Mouse (Mus musculus): ENCODE results near the gene Gm10944. TPM values are rescaled to one million over a fixed set of nuclear protein-coding genes. Genes with fewer than 3 reads are reported as not detected.

The Gm10944 gene
- not detected in 2 replicates for polyA plus RNA-seq (2012; rRNA removed)

DNA sequence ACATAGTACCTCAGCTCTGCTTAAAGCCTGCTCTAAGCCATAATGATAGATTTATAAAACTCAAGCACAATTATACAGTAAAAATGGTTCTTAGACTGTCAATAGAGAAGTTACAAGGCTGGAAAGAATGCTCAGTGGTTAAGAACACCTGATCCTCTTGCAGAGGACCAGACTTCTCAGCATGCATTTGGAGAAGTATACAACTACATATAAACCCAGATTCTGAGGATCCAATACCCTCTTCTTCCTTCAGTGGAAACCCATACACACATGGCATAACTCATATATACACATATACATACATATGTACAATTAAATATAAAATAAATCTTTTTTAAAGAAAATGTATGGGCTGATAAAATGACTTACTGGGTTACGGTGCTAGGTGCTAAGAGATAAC lies at the start of gene Gm10944:
Gm10944 (plus strand) TSS at position 301 of the 400 bp plus-strand sequence.
- TF ChIP-seq CTCF (IDR thresholded peaks at IDR 0.05; ENCODE audit: borderline replicate concordance, control insufficient read depth, extremely low read depth, insufficient read depth, low read length, poor library complexity), result no peak
- no peak for TF ChIP-seq POLR2A (IDR thresholded peaks at IDR 0.05; ENCODE audit: control insufficient read depth, extremely low read depth, insufficient read depth, low read length, poor library complexity)
- Histone ChIP-seq H3K4me1 (replicated peaks; ENCODE audit: control insufficient read depth, insufficient read depth, low read length) (no peaks in the 10 kb centered on the region), H3K4me3 (ENCODE audit: control insufficient read depth, insufficient read depth, low read length) (no peak within 1 kb of the TSS), H3K27me3 (ENCODE audit: control insufficient read depth, insufficient read depth, low read length) (no peaks in the 10 kb centered on the region), H3K27ac (ENCODE audit: control insufficient read depth, insufficient read depth, low read length) (no peak within 1 kb of the TSS), H3K36me3 (ENCODE audit: control insufficient read depth, insufficient read depth, low read length) (no peaks in the 10 kb centered on the region)
- DNase-seq, result no peak
- WGBS, result 100% methylated on average over 1 of the region's 1 CpGs

DNA sequence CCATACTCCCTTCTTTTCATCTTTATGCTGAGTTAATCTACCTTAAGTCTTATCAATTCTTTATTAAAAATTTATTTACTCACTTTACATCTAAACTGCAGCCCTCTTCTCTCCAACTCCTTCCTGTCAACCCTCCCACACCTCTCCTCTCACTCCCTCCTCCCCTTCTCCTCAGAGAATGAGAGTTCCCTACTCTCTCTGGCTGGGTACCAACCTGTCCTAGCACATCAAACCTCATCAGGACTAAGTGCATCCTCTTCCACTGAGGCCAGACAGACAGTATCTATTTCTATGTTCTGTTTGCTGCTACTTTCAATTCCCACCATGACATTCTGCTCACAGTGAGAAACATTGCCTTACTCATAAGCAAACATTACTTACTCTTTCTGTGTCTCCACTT lies 25.2 kb upstream of the Gm10944 start:
- no peaks in the 10 kb centered on the region for H3K4me1 ChIP-seq (replicated peaks; ENCODE audit: control insufficient read depth, insufficient read depth, low read length)
- H3K27ac ChIP-seq (ENCODE audit: control insufficient read depth, insufficient read depth, low read length), result no peak overlapping the region
- no peak overlapping the region for H3K4me3 ChIP-seq (ENCODE audit: control insufficient read depth, insufficient read depth, low read length)
- no peak for DNase-seq
- no peaks in the 10 kb centered on the region for H3K27me3 ChIP-seq (ENCODE audit: control insufficient read depth, insufficient read depth, low read length)
- no peak for TF ChIP-seq CTCF (IDR thresholded peaks at IDR 0.05; ENCODE audit: borderline replicate concordance, control insufficient read depth, extremely low read depth, insufficient read depth, low read length, poor library complexity)
- TF ChIP-seq POLR2A (IDR thresholded peaks at IDR 0.05; ENCODE audit: control insufficient read depth, extremely low read depth, insufficient read depth, low read length, poor library complexity), result no peak
- no peaks in the 10 kb centered on the region for H3K36me3 ChIP-seq (ENCODE audit: control insufficient read depth, insufficient read depth, low read length)

DNA sequence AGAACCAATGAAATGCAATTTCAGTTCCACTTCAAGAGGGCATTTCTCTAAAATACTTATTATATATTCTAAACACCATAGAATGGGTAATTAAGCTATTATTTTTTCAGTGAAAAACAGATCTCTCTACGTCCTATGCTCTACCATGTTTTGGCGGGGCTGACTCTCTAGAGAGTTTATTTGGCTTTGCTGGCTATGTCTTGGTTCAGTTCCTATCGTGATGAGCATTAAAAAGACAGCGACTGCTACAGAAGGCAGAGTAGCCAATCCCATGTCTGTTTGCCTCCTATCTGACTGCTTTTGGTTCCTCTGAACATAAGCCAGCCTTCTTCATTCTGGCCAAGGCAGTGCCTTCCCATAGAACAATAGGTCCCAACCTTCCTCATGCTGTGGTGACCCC lies 24.5 kb upstream of the Gm10944 start:
- no peak for DNase-seq
- no peak for TF ChIP-seq POLR2A (IDR thresholded peaks at IDR 0.05; ENCODE audit: control insufficient read depth, extremely low read depth, insufficient read depth, low read length, poor library complexity)
- TF ChIP-seq CTCF (IDR thresholded peaks at IDR 0.05; ENCODE audit: borderline replicate concordance, control insufficient read depth, extremely low read depth, insufficient read depth, low read length, poor library complexity), result no peak
- no peaks in the 10 kb centered on the region for H3K36me3 ChIP-seq (ENCODE audit: control insufficient read depth, insufficient read depth, low read length)
- no peak overlapping the region for H3K4me3 ChIP-seq (ENCODE audit: control insufficient read depth, insufficient read depth, low read length)
- 93% methylated on average over 4 of the region's 4 CpGs for WGBS
- H3K27me3 ChIP-seq (ENCODE audit: control insufficient read depth, insufficient read depth, low read length), result no peaks in the 10 kb centered on the region
- no peak overlapping the region for H3K27ac ChIP-seq (ENCODE audit: control insufficient read depth, insufficient read depth, low read length)
- no peaks in the 10 kb centered on the region for H3K4me1 ChIP-seq (replicated peaks; ENCODE audit: control insufficient read depth, insufficient read depth, low read length)

DNA sequence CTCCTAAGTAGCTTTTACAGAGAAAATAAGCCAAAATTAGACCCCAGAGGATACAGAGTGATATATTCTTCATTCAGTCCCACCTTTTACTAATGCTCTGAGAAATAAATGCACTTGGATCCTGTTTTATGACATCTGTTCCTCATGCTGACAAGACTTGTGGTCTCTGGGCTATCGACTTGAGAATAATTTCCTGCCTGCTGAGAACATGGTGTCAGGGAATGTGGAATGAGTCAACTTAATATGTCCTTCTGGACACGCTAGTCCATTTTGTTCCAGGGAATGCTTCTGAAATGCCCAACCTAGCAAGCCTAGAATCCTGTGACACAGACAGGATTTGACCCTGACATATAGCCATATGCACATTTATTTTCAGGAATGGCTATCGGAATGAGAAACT lies 22.0 kb upstream of the Gm10944 start:
- H3K27ac ChIP-seq (ENCODE audit: control insufficient read depth, insufficient read depth, low read length), result no peak overlapping the region
- no peak overlapping the region for H3K4me3 ChIP-seq (ENCODE audit: control insufficient read depth, insufficient read depth, low read length)
- DNase-seq, result no peak
- TF ChIP-seq CTCF (IDR thresholded peaks at IDR 0.05; ENCODE audit: borderline replicate concordance, control insufficient read depth, extremely low read depth, insufficient read depth, low read length, poor library complexity) (no peak), POLR2A (IDR thresholded peaks at IDR 0.05; ENCODE audit: control insufficient read depth, extremely low read depth, insufficient read depth, low read length, poor library complexity) (no peak)
- H3K27me3 ChIP-seq (ENCODE audit: control insufficient read depth, insufficient read depth, low read length), result no peaks in the 10 kb centered on the region
- WGBS, result 86% methylated on average over 3 of the region's 3 CpGs
- H3K36me3 ChIP-seq (ENCODE audit: control insufficient read depth, insufficient read depth, low read length), result no peaks in the 10 kb centered on the region
- no peaks in the 10 kb centered on the region for H3K4me1 ChIP-seq (replicated peaks; ENCODE audit: control insufficient read depth, insufficient read depth, low read length)

DNA sequence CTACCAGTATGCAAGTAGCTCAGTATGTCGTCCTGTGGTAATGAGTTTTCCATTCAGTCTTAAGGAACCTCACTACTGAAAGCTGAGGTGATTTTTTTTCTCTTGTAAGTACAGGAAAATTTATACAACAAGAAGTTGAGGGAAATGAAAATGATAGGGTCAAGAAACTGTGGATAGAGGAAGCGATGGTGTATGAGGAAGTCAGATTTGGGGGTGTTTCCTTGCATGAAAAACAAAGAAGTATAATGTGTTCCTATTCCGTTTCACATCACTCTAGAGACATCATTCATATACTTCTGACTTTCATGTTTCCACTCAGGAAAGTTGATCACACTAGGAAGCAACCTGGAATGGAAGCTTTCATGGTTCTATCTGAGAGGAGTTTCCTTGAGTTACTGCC lies 21.2 kb upstream of the Gm10944 start:
- Histone ChIP-seq H3K27ac (ENCODE audit: control insufficient read depth, insufficient read depth, low read length) (no peak overlapping the region), H3K4me3 (ENCODE audit: control insufficient read depth, insufficient read depth, low read length) (no peak overlapping the region), H3K27me3 (ENCODE audit: control insufficient read depth, insufficient read depth, low read length) (no peaks in the 10 kb centered on the region), H3K4me1 (replicated peaks; ENCODE audit: control insufficient read depth, insufficient read depth, low read length) (no peaks in the 10 kb centered on the region), H3K36me3 (ENCODE audit: control insufficient read depth, insufficient read depth, low read length) (no peaks in the 10 kb centered on the region)
- DNase-seq, result no peak
- TF ChIP-seq CTCF (IDR thresholded peaks at IDR 0.05; ENCODE audit: borderline replicate concordance, control insufficient read depth, extremely low read depth, insufficient read depth, low read length, poor library complexity) (no peak), POLR2A (IDR thresholded peaks at IDR 0.05; ENCODE audit: control insufficient read depth, extremely low read depth, insufficient read depth, low read length, poor library complexity) (no peak)
- WGBS, result 74% methylated on average over 3 of the region's 3 CpGs

DNA sequence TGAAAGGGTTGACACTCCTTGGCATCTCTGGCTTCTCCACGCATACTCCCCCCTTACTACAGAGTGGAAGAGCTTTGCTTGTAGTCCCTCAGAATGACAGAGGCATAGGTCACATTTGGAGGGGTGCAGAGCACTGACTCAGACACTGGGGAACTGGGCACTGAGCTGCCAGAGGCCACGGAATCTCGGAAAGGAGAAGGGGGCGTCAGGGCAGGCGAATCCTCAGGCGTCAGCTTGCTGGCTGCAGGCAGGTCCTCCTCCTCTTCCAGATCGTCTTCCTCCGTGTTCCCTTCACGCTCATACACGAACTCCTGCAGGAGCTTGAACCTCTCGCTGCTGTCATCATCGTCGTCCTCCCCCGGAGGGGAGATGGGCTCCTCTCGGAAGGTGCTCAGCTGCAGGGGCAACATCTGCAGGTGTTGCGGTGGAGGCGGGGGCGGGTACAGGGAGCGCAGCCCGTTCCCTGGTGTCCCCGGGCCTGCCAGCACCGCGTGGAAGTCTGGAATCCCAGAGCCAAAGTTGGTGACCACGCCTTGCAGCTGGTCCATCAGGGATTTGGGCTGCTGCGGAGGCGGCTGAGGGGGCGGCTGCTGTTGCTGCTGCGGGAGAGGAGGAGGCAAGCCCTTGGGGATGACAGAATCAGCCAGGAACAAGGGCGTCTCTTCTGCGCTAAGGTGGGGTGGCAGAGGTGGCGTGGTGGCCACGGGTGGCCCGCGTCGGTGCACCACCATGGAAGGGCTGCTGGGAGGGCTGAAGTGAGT lies 7.9 kb downstream of the Gm10944 start:
- DNase-seq, result no peak
- Histone ChIP-seq H3K4me1 (replicated peaks; ENCODE audit: control insufficient read depth, insufficient read depth, low read length) (no peaks in the 10 kb centered on the region), H3K36me3 (ENCODE audit: control insufficient read depth, insufficient read depth, low read length) (no peaks in the 10 kb centered on the region), H3K27ac (ENCODE audit: control insufficient read depth, insufficient read depth, low read length) (no peak overlapping the region), H3K27me3 (ENCODE audit: control insufficient read depth, insufficient read depth, low read length) (no peaks in the 10 kb centered on the region), H3K4me3 (ENCODE audit: control insufficient read depth, insufficient read depth, low read length) (no peak overlapping the region)
- TF ChIP-seq POLR2A (IDR thresholded peaks at IDR 0.05; ENCODE audit: control insufficient read depth, extremely low read depth, insufficient read depth, low read length, poor library complexity), result no peak
- TF ChIP-seq CTCF (IDR thresholded peaks at IDR 0.05; ENCODE audit: borderline replicate concordance, control insufficient read depth, extremely low read depth, insufficient read depth, low read length, poor library complexity), result no peak
- 8% methylated on average over 35 of the region's 35 CpGs for WGBS

All from thymus, adult 2 months (tissue).